Mouse (Mus musculus) mesoderm, embryonic 11.5 days (tissue): ENCODE measurements around the gene Slc12a5.

Experiments used
- DNase-seq: peaks from one replicate; pipeline ENCODE4 v3.0.0-alpha.2; 2012; ENCODE audit warnings: low read depth, low spot score

The Slc12a5 gene

GRCm38 (mm10) chr2:164947506-164947905, 13.1 kb upstream of the Slc12a5 start:
- DNase-seq, result no peak

- DNase-seq, result no peak
Observed at GRCm38 (mm10) chr2:164947930-164948329, 12.7 kb upstream of the Slc12a5 start.

GRCm38 (mm10) chr2:164948962-164949361, 11.6 kb upstream of the Slc12a5 start:
- DNase-seq, result no peak

GRCm38 (mm10) chr2:164950501-164950900, 10.1 kb upstream of the Slc12a5 start:
- no peak for DNase-seq

GRCm38 (mm10) chr2:164951745-164952144, 8.9 kb upstream of the Slc12a5 start:
- DNase-seq, result no peak

- DNase-seq, result no peak
Observed at GRCm38 (mm10) chr2:164952448-164952847, 8.2 kb upstream of the Slc12a5 start.

- DNase-seq, result peak; percentile 90
Observed at GRCm38 (mm10) chr2:164953224-164953623, 7.4 kb upstream of the Slc12a5 start.

- DNase-seq, result no peak
Observed at GRCm38 (mm10) chr2:164955725-164956124, 4.9 kb upstream of the Slc12a5 start.

GRCm38 (mm10) chr2:164956195-164956594, 4.4 kb upstream of the Slc12a5 start:
- DNase-seq, result no peak

GRCm38 (mm10) chr2:164957548-164958315, 2.9 kb upstream of the Slc12a5 start:
- DNase-seq, result no peak

GRCm38 (mm10) chr2:164961506-164962182, 1.0 kb downstream of the Slc12a5 start:
- peak; percentile 75 for DNase-seq

GRCm38 (mm10) chr2:164962183-164962580, 1.6 kb downstream of the Slc12a5 start:
- DNase-seq, result no peak

- DNase-seq, result peak; percentile 47
Observed at GRCm38 (mm10) chr2:164964242-164964894, 3.8 kb downstream of the Slc12a5 start.

- no peak for DNase-seq
Observed at GRCm38 (mm10) chr2:164964981-164965380, 4.4 kb downstream of the Slc12a5 start.

- DNase-seq, result peak; percentile 83
Observed at GRCm38 (mm10) chr2:164966381-164966780, 5.8 kb downstream of the Slc12a5 start.

- DNase-seq, result no peak
Observed at GRCm38 (mm10) chr2:164967193-164967592, 6.6 kb downstream of the Slc12a5 start.

GRCm38 (mm10) chr2:164967761-164968440, 7.3 kb downstream of the Slc12a5 start:
- DNase-seq, result peak; percentile 39

GRCm38 (mm10) chr2:164968451-164968851, 7.8 kb downstream of the Slc12a5 start:
- DNase-seq, result peak; percentile 91

GRCm38 (mm10) chr2:164969348-164969781, 8.8 kb downstream of the Slc12a5 start:
- DNase-seq, result no peak

GRCm38 (mm10) chr2:164970631-164971196, 10.1 kb downstream of the Slc12a5 start:
- peak; percentile 43 for DNase-seq

- DNase-seq, result no peak
Observed at GRCm38 (mm10) chr2:164972646-164973045, 12.0 kb downstream of the Slc12a5 start.
